Mouse (Mus musculus) CH12F3 (cell line): ENCODE measurements around the gene Vmn1r54.
"Not testable (repeated sequence)": the region's sequence is repeated elsewhere in the genome, so short reads cannot be mapped to it uniquely, and the experiment has no call there.

Experiments
- in situ Hi-C: fragments of 300-500 bp; cut with MboI; formaldehyde crosslinking; loops from 2 replicates; pipeline ENCODE4 v1.14.3; 2020; ENCODE audit warnings: low sequenced_read_pairs

Vmn1r54 gene

GRCm38 (mm10) chr6:90246000-90246399 lies at the start of gene Vmn1r54:
TSS of gene Vmn1r54 (plus strand) at chr6:90246300.
- in situ Hi-C loops, result no loop called here

DNA sequence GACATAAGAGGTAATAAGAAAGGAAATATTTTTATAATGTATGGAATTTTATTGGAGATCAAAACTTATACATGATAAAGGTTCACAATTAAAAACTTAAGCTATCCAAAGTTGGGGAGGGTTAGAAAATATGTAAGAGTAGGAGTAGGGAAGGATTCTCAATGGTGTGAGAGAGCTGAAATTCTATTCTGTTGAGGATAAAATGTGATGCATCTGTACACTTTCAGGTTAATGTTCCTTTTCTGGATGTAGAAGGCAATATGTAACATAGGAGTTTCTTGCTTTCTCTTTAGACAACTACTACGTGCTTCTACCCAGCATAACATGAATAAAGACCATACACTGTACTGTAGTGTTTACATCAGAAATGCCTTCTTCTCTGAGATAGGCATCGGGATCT lies 43.6 kb upstream of the Vmn1r54 start, which contains the start of gene V1ra8:
TSS of gene V1ra8 (plus strand) at position 301 of the 400 bp plus-strand sequence.
- in situ Hi-C loops, result not testable (repeated sequence)

- in situ Hi-C loops, result no loop called here
Observed at GRCm38 (mm10) chr6:90224338-90224737, 21.8 kb upstream of the Vmn1r54 start, which contains the start of gene Vmn1r53. TSS of gene Vmn1r53 (minus strand) at chr6:90224438.

DNA sequence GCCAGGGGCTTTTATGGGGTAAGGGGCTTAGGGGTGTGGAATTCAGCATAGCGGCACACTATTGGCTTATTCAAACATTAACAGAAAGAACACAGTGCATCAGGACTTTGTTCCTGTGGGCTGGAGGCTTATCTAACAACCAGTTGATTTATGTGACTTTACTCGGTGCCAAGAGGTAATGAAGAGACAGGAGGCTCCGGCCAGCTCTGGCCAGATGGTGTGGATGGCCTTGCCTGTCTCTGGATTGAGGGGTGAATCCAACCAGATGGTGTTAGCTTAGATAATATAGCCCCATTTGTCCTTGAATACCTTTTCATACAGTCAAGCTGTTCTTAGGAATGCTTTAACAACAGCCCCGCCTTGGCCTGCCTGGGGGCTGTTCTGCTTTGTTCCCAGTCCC lies 14.0 kb upstream of the Vmn1r54 start:
- in situ Hi-C loops, result not testable (repeated sequence)

DNA sequence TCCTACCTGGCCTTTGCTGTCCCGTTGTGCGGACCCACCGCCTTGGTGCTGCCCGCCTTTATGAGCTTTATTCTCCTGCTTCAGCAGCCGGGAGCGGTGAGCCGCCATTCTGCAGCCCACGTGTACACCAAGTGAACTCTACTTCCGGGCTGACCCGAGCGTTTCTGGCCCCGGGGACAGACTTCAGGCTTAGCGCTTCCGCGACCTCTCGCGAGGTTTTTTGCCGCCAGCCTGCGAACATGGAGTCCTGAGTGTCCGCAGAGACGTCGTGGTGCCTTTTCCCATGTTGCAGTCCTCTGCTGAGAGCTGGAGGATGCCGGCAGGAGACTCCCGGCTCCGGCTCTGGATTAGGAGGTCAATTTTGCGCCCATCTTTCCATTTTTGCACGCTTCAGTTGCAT lies 13.4 kb upstream of the Vmn1r54 start:
- in situ Hi-C loops, result no loop called here

DNA sequence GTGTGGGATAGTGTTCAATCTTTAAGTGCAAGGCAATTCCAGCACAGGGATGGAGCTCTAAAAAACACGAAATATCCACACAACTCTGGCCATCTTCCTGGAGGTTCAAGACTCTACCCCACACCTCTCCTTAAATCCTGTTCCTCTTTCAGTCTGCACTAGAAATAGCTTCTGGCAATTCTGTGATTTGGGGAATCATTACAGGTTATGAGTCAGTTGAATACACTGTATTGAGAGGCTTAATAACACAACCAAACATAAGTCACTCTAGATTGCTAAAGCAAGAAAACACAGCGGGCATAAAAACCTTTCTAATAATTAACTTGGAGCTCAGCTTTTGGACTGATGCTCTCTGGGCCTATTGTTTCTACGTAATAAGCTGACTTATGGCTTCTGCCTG lies 2.1 kb upstream of the Vmn1r54 start:
- in situ Hi-C loops, result no loop called here

GRCm38 (mm10) chr6:90288265-90288664 lies 42.2 kb downstream of the Vmn1r54 start:
- in situ Hi-C loops, result no loop called here

DNA sequence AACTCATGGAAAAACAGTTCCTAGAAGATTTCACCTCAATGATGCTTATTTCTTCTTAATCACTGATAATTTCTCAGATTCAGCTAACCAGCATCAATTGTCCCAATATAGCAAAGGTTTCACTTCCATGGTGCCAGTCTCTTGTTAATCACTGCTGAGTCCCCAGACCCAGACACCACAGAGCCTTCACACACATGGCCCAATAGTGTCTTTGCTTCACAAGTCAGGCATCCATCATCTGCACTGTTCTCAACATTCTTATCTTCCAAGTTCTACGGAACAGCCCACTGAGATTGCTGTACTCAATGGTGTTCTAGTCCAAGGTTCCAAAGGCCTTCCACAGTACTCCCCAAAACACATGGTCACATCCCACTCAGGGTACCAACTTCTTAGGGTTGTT lies 54.8 kb downstream of the Vmn1r54 start, which contains the start of gene BC048671:
TSS of gene BC048671 (plus strand) at position 301 of the 400 bp plus-strand sequence.
- in situ Hi-C loops, result no loop called here

GRCm38 (mm10) chr6:90306315-90306975 lies 60.3 kb downstream of the Vmn1r54 start:
- in situ Hi-C loops, result no loop called here

GRCm38 (mm10) chr6:90308839-90309778 lies 63.0 kb downstream of the Vmn1r54 start:
- in situ Hi-C loops, result no loop called here

DNA sequence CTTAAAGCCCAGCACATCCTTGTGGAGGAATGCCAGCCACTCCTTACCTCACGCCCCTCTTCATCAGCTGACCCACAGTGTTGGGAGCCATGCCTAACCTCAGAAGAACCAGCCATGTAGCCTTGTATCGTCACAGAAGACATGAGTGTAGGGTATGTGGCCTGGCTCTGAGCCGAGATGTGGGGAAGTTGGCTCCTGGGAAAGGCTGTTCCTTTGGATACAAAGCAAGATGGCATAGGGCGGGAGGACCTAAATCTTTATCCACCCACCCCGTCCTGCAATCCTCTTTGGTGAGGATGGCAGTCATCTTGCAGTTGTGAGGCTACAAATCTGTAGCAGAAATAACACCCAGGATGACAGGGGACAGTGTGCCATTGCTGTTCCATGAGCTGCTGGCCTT lies 69.9 kb downstream of the Vmn1r54 start:
- in situ Hi-C loops, result no loop called here

- in situ Hi-C loops, result no loop called here
Observed at GRCm38 (mm10) chr6:90317510-90318258, 71.6 kb downstream of the Vmn1r54 start.

- in situ Hi-C loops, result no loop called here
Observed at GRCm38 (mm10) chr6:90319019-90319418, 72.9 kb downstream of the Vmn1r54 start.

GRCm38 (mm10) chr6:90319475-90320191 lies 73.5 kb downstream of the Vmn1r54 start:
- in situ Hi-C loops, result no loop called here

DNA sequence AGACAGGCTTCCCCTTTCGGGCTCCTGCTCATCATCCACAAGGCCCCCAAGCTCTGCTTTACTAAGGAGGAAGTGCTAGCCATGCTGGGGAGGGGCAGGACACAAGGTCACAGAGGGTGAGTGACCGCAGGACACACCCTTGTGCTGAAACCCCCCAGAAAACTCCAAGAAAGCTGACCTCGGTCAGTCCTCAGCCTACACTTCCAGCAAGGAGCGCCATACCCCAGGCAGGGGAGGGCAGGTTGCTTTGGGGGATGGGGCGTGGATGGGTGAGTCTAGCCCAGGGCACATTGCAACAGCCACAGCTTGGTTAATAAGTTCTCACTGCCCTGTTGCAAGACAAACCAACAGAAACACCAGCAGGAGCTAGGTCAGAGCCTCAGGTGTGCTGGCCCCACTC lies 74.3 kb downstream of the Vmn1r54 start:
- in situ Hi-C loops, result no loop called here
